Mouse (Mus musculus) intestine, embryonic 14.5 days (tissue): ENCODE measurements around the gene Tjp2. TPM values are rescaled to one million over a fixed set of nuclear protein-coding genes. Genes with fewer than 3 reads are reported as not detected.

Experiments
- polyA plus RNA-seq: library from polyadenylated mRNA; unstranded; fragments of >200 nt; fragmentation: Nextera tagmentation; extraction: Ambion mirVana; gene quantifications from 2 replicates; pipeline ENCODE4 v1.2.1, GENCODE M21; 2014

The Tjp2 gene
- polyA plus RNA-seq, 1 experiment from 2014 or later: 41.9 TPM

Other genes starting within 250 kb of the Tjp2 start
- 1.1 and 1.4 TPM in 2 replicates for gene Fam189a2, start 194.0 kb downstream of the Tjp2 start, polyA plus RNA-seq
- gene Fxn, start 55.6 kb upstream of the Tjp2 start, polyA plus RNA-seq: 46.5 and 51.9 TPM in 2 replicates